Mouse (Mus musculus) bone marrow, adult 2 months (tissue): Measurements from ENCODE around the gene Rfng. TPM values are rescaled to one million over a fixed set of nuclear protein-coding genes. Genes with fewer than 3 reads are reported as not detected.

Source experiments
- H3K27ac ChIP-seq: fragments of 200-500 bp; 2 replicates; pipeline ENCODE4 v1.5.1; 2012; ENCODE audit warnings: low read depth, mild to moderate bottlenecking, control low read depth, inconsistent platforms, low read length; ENCODE audit not compliant: control insufficient read depth, poor library complexity, insufficient read depth
- H3K4me1 ChIP-seq: fragments of 200-500 bp; 2 replicates; pipeline ENCODE4 v1.6.1; 2011; ENCODE audit warnings: low read length; ENCODE audit not compliant: control insufficient read depth, insufficient read depth
- H3K4me3 ChIP-seq: fragments of 200-500 bp; replicated peaks from 2 replicates; pipeline ENCODE3; 2011; ENCODE audit warnings: mild to moderate bottlenecking, low read depth, low read length, control low read depth; ENCODE audit not compliant: control insufficient read depth
- CTCF ChIP-seq: fragments of 200-500 bp; IDR thresholded peaks from 2 replicates; pipeline ENCODE4 v1.5.1; 2011; ENCODE audit warnings: low read length, control low read depth; ENCODE audit not compliant: control insufficient read depth, insufficient read depth
- POLR2A ChIP-seq: fragments of 200-500 bp; IDR thresholded peaks from 2 replicates; pipeline ENCODE4 v1.6.1; 2011; ENCODE audit warnings: low read depth, mild to moderate bottlenecking, control low read depth, low read length, borderline replicate concordance; ENCODE audit not compliant: control insufficient read depth
- WGBS: fragments of 180-500 bp; shearing (Covaris S2); methylation state at CpG from one replicate; pipeline ENCODE4 v1.1.7; 2018; 5-methylcytosine and 5-hydroxymethylcytosine counted together
- polyA plus RNA-seq: library from polyadenylated mRNA; stranded (reverse); fragments of >200 nt; gene quantifications from 2 replicates; pipeline ENCODE4 v1.2.4, GENCODE M21; 2011; ENCODE audit warnings: low replicate concordance; ENCODE audit not compliant: missing spikeins, insufficient read depth, insufficient read length

The Rfng gene
- polyA plus RNA-seq, 1 experiment: 19.9 TPM

DNA sequence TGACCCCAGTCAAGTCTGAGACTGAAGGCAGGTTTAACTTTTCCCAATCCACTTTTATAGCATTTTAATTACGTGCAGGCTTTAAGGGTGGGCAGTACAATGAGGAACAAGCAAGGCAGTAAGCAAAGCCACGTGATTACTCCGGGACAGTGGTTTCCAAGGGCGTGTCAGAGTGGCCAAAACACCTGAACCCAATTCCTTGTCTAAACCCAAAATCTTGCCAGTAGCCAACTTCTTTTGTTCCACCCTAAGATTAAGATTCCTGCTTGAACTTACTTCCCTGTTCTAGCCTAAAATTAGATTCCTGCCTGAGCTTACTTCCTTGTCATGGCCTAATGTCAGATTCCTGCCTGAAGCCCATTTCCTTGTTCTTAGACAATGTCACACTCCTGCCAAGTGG lies 36.0 kb downstream of the Rfng start:
- Histone ChIP-seq H3K4me1 (no peaks in the 10 kb centered on the region), H3K4me3 (no peak overlapping the region), H3K27ac (no peak overlapping the region)
- WGBS: 16% methylated on average over 4 of the region's 4 CpGs
- no peak for TF ChIP-seq POLR2A
- no peak for TF ChIP-seq CTCF

DNA sequence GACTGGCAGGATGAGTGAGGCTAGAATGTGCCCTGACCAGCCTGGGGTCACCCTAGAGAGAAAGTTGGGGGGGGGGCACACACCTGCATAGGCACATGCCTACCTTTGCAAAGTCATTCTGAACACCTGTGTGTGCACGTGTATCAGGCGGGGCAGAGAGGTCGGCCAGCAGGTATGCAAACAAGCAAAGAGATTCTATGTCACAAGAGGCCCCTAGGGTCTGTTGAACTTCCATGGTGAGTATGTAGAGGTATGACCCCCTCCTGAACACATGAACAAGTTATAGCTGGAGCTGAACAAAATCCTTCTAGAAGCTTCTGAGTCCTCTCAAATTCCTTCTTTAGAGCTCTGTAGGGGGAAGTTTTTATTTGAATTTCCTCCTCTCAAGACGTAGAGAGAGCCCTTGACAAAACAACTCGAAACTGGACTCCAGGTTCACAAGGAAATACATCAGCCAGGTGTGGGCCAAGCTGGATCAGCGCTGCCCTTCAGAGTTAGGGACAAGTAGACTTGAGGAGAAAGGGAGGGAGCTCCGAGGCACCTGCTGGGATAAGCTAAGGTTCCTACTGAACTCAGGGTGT lies 39.8 kb downstream of the Rfng start:
- 74% methylated on average over 7 of the region's 7 CpGs for WGBS
- TF ChIP-seq CTCF: no peak
- no peak for TF ChIP-seq POLR2A
- Histone ChIP-seq H3K4me3 (no peak overlapping the region), H3K4me1 (no peaks in the 10 kb centered on the region), H3K27ac (no peak overlapping the region)

DNA sequence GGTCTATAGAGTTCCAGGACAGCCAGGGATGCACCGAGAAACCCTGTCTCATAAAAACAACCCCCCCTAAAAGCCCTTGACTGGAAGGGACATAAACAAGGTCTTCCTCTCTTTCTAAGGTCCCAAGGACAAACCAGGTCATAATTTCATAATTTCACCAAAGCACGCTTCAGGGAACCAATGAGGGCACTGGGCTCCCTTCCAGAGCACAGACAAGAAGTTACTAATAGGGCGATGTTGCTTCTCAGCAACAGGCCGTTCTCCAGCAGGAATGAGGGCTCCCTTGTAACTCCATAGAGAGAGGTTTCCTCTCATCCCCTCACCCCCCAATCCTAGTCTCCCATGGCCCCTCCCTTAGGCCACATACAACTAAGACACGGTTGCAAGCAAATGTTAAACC lies 43.0 kb downstream of the Rfng start:
- no peak for TF ChIP-seq POLR2A
- TF ChIP-seq CTCF: no peak
- H3K27ac ChIP-seq: no peak overlapping the region
- no peaks in the 10 kb centered on the region for H3K4me1 ChIP-seq
- WGBS: 78% methylated on average over 5 of the region's 5 CpGs
- no peak overlapping the region for H3K4me3 ChIP-seq

DNA sequence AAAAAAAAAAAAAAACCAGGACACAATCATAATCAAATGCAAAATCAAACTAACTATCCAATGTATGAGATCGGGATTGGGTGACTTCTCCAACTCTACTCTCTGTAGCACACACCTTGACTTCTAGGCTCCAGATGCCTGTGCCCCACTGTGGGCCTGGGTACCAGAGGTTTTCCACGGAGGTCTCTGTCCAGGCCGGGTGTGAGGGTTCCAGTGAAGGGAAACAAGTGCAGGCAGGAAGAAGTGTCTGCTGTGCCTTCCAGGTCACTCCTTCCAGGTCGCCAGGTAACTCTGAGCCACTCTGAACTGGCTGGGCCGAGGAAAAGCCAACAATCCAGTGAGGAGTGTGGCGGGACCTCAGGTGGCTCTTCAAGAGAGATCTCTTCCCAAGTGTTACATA lies 47.6 kb downstream of the Rfng start:
- no peak for TF ChIP-seq CTCF
- TF ChIP-seq POLR2A: no peak
- WGBS: 80% methylated on average over 6 of the region's 6 CpGs
- H3K27ac ChIP-seq: no peak overlapping the region
- no peak overlapping the region for H3K4me3 ChIP-seq
- peaks cover under 1% of the 10 kb centered on the region; the same call in 1 of the 2 replicates for H3K4me1 ChIP-seq

DNA sequence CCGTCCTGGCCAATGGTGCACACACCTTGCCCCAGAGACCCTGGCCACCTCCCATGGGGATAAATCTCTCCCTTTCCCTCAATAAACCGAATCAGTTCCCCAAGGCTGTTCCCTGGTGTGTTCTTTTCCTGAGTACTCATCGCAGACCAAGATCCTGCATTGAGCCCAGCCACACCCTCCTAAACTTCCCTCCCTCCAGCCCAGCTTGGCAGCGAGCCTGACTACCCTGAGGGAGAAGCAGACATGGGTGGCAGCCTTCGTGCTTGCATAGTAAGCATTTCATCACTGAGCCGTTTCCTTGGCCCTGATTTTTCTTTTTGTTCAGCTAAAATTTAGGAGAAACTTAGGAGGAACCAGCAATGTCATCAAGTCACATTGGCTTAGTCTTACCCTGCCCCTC lies 50.5 kb downstream of the Rfng start:
- WGBS: 21% methylated on average over 6 of the region's 6 CpGs
- no peak for TF ChIP-seq CTCF
- no peak for TF ChIP-seq POLR2A
- no peak overlapping the region for H3K27ac ChIP-seq

DNA sequence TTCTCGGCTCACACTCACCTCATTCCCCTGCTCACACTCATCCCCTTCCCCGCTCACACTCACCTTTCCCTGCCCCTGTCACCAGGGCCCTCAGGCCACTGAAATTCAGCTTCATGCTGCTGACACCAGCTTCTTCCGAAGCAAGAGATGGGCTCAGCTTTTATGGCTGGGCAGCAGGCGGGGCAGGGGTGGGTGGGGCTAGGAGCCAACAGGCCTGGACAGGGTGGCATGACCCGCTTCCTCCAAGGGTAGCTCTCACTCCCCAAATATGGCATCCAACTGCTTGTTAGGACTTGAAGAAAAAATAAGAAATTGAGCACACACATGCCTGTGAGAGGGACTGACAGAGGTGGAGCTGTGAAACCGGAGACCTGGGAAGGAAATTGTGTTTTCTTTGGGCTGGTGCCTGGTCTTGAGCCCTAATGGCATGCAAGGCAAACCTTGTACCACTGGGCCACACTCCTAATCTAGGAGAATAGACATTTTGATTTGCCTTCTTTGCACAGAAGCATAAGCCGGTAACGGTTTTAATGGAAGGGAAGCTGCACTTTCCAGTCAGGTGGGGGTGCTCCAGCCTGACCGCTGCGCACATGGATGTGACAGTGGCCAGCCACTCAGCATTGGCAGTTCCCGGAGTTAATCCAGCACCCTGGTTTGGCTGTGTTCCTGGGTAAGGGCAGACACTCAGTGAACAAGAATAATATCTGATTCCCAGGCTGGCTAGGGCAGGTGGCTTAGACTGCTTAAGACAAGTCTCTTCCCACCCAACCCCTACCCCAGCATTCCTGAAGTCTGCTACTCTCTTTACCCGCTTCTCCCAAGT lies 51.9 kb downstream of the Rfng start, which contains the start of gene Cbr2:
Gene Cbr2, minus strand, starts transcription at position 257 of the 823 bp plus-strand sequence.
- H3K4me3 ChIP-seq: no peak within 1 kb of the TSS

More for the DNA sequence above, 50.5 kb downstream of the Rfng start:
- Histone ChIP-seq H3K4me3 (no peak overlapping the region), H3K4me1 (peaks cover 1% of the 10 kb centered on the region; the same call in 1 of the 2 replicates)

DNA sequence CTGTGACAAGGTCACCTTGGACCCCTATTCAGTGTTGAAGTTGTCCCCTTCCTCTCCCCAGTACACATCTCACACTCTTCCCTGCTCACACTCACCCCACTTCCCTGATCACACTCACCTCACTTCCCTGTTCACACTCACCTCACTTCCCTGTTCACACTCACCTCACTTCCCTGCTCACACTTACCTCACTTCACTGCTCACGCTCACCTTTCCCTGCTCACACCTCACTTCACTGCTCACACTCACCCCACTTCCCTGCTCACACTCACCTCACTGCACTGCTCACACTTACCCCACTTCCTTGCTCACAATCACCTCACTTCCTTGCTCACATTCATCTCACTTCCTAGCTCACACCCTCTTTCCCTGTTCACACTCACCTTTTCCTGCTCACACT lies 52.6 kb downstream of the Rfng start:
- H3K27ac ChIP-seq: no peak overlapping the region
- TF ChIP-seq CTCF: no peak
- no peak for TF ChIP-seq POLR2A
- WGBS: 88% methylated on average over 1 of the region's 1 CpGs
- H3K4me3 ChIP-seq: no peak overlapping the region
- H3K4me1 ChIP-seq: peaks cover 1% of the 10 kb centered on the region

More for the DNA sequence above, 51.9 kb downstream of the Rfng start, which contains the start of gene Cbr2:
- 80% methylated on average over 12 of the region's 12 CpGs for WGBS
- Histone ChIP-seq H3K4me1 (peaks cover 1% of the 10 kb centered on the region; the same call in 1 of the 2 replicates), H3K27ac (no peak within 1 kb of the TSS)
- TF ChIP-seq CTCF (no peak), POLR2A (no peak)

Other genes with a start within 250 kb of the Rfng start
- 72.1 and 86.5 TPM in 2 replicates for gene Mcrip1, start 234.5 kb downstream of the Rfng start, polyA plus RNA-seq
- gene Ppp1r27, start 233.1 kb downstream of the Rfng start, polyA plus RNA-seq: not detected in 2 replicates
- gene P4hb, start 211.0 kb downstream of the Rfng start, polyA plus RNA-seq: 86.5 and 236 TPM in 2 replicates
- 112 and 172 TPM in 2 replicates for gene Arhgdia, start 202.6 kb downstream of the Rfng start, polyA plus RNA-seq
- 165 and 174 TPM in 2 replicates for gene Alyref, start 185.8 kb downstream of the Rfng start, polyA plus RNA-seq
- gene Anapc11, start 185.8 kb downstream of the Rfng start, polyA plus RNA-seq: 26.6 and 32.6 TPM in 2 replicates
- gene Npb, start 175.7 kb downstream of the Rfng start, polyA plus RNA-seq: 3.8 TPM in 1 of 2 replicates, not detected in the other
- 45.4 and 46.8 TPM in 2 replicates for gene Pcyt2, start 166.3 kb downstream of the Rfng start, polyA plus RNA-seq
- 67.9 and 138 TPM in 2 replicates for gene Sirt7, start 159.0 kb downstream of the Rfng start, polyA plus RNA-seq
- 61.7 and 86.9 TPM in 2 replicates for gene Mafg, start 150.6 kb downstream of the Rfng start, polyA plus RNA-seq
- 2.3 TPM in 1 of 2 replicates, not detected in the other for gene Pycr1, start 140.4 kb downstream of the Rfng start, polyA plus RNA-seq
- gene Myadml2, start 136.0 kb downstream of the Rfng start, polyA plus RNA-seq: 6.7 TPM in 1 of 2 replicates, not detected in the other
- not detected in 2 replicates for gene Notum, start 123.0 kb downstream of the Rfng start, polyA plus RNA-seq
- 82.0 and 94.3 TPM in 2 replicates for gene Aspscr1, start 111.2 kb downstream of the Rfng start, polyA plus RNA-seq
- gene Cenpx, start 70.5 kb downstream of the Rfng start, polyA plus RNA-seq: 39.2 and 57.8 TPM in 2 replicates
- gene Lrrc45, start 70.3 kb downstream of the Rfng start, polyA plus RNA-seq: 25.5 and 41.4 TPM in 2 replicates
- 2.4 and 5.8 TPM in 2 replicates for gene Rac3, start 62.7 kb downstream of the Rfng start, polyA plus RNA-seq
- gene Dcxr, start 56.9 kb downstream of the Rfng start, polyA plus RNA-seq: 7.4 and 9.4 TPM in 2 replicates
- gene Cbr2, start 52.1 kb downstream of the Rfng start, polyA plus RNA-seq: 3.8 and 8.0 TPM in 2 replicates
- gene Hmga1b, start 21.4 kb downstream of the Rfng start, polyA plus RNA-seq: 15.5 and 52.5 TPM in 2 replicates
- 29.6 and 38.0 TPM in 2 replicates for gene Gps1, start 65 bp upstream of the Rfng start, polyA plus RNA-seq
- 24.2 and 57.6 TPM in 2 replicates for gene Dus1l, start 12.2 kb upstream of the Rfng start, polyA plus RNA-seq
- gene Fasn, start 40.3 kb upstream of the Rfng start, polyA plus RNA-seq: 6.1 and 16.1 TPM in 2 replicates
- gene Ccdc57, start 148.7 kb upstream of the Rfng start, polyA plus RNA-seq: 2.7 and 14.6 TPM in 2 replicates
- 14.3 and 50.1 TPM in 2 replicates for gene Slc16a3, start 164.3 kb upstream of the Rfng start, polyA plus RNA-seq
- gene Csnk1d, start 207.1 kb upstream of the Rfng start, polyA plus RNA-seq: 35.6 and 58.3 TPM in 2 replicates